In genomic region chr7:98558128-98558921, GRCm38 (mm10) we compare ENCODE assay signal across 13 mouse cellular contexts.
DNase-seq lines count a peak whose midpoint lies in the region; ATAC-seq lines count a peak whose summit lies in the region.
"Had no signal": no experiment of that assay in that cellular context is flagged by ENCODE, and none has a peak within 500 bp of the region (broad histone marks: within the 10 kb centered on the region; RNA-seq: fewer than 3 reads in every experiment).

No protein-coding gene starts in this region.

- no peak overlapping the region for H3K4me2 ChIP-seq in kidney, embryonic 14.5 days (replicated peaks; ENCODE audit: low read depth, low read length)
- H3K4me2 ChIP-seq in stomach, embryonic 14.5 days (replicated peaks; ENCODE audit: low read depth, low read length) = no peak overlapping the region
- H3K4me2 ChIP-seq: forebrain, embryonic 12.5 days; heart, embryonic 13.5 days had no signal

- no peak overlapping the region for H3K27ac ChIP-seq in kidney, embryonic 14.5 days (ENCODE audit: low read depth, low read length)
- H3K27ac ChIP-seq in stomach, embryonic 14.5 days (ENCODE audit: low read length) = peak overlapping the region; percentile 55; the same call in 1 of the 2 replicates
- H3K27ac ChIP-seq: forebrain, embryonic 12.5 days; heart, embryonic 13.5 days had no signal

- intact Hi-C loops in heart, postnatal 10 days (cut with DNase I) = no loop called here

- H3K9me3 ChIP-seq in kidney, embryonic 14.5 days (ENCODE audit: control insufficient read depth, low read length) = no peaks in the 10 kb centered on the region
- H3K9me3 ChIP-seq in stomach, embryonic 14.5 days (ENCODE audit: control insufficient read depth, low read depth, low read length) = no peaks in the 10 kb centered on the region
- H3K9me3 ChIP-seq: forebrain, embryonic 12.5 days; heart, embryonic 13.5 days had no signal

- H3K36me3 ChIP-seq in kidney, embryonic 14.5 days (ENCODE audit: control insufficient read depth, insufficient read depth, low read length) = no peaks in the 10 kb centered on the region
- no peaks in the 10 kb centered on the region for H3K36me3 ChIP-seq in stomach, embryonic 14.5 days (ENCODE audit: control insufficient read depth, insufficient read depth, low read length)
- H3K36me3 ChIP-seq: forebrain, embryonic 12.5 days; heart, embryonic 13.5 days had no signal

- no peak overlapping the region for H3K9ac ChIP-seq in kidney, embryonic 14.5 days (ENCODE audit: low read depth, low read length)
- no peak overlapping the region for H3K9ac ChIP-seq in stomach, embryonic 14.5 days (replicated peaks; ENCODE audit: low read depth, low read length)
- H3K9ac ChIP-seq: forebrain, embryonic 12.5 days; heart, embryonic 13.5 days had no signal

- ATAC-seq in kidney, embryonic 14.5 days (ENCODE audit: low FRiP score, low TSS enrichment) = peak; percentile 15; the same call in 1 of the 2 replicates
- ATAC-seq in stomach, embryonic 14.5 days (ENCODE audit: insufficient number of reproducible peaks, insufficient read depth, low FRiP score, low read depth) = peak; percentile 62; the same call in 1 of the 2 replicates

- no peaks in the 10 kb centered on the region for H3K4me1 ChIP-seq in kidney, embryonic 14.5 days (ENCODE audit: control insufficient read depth, insufficient read depth, low read length)
- H3K4me1 ChIP-seq in stomach, embryonic 14.5 days (ENCODE audit: control insufficient read depth, insufficient read depth, low read length) = peaks cover 5% of the 10 kb centered on the region; the same call in 1 of the 2 replicates
- H3K4me1 ChIP-seq: forebrain, embryonic 12.5 days had no signal

- WGBS in kidney, embryonic 14.5 days = 71% methylated on average over 9 of the region's 9 CpGs
- WGBS in stomach, embryonic 14.5 days = 48% methylated on average over 9 of the region's 9 CpGs

- H3K4me3 ChIP-seq in kidney, embryonic 14.5 days (ENCODE audit: low read length) = no peak overlapping the region
- no peak overlapping the region for H3K4me3 ChIP-seq in stomach, embryonic 14.5 days (ENCODE audit: low read depth, low read length)
- H3K4me3 ChIP-seq: forebrain, embryonic 12.5 days; heart, embryonic 13.5 days had no signal

- no peaks in the 10 kb centered on the region for H3K27me3 ChIP-seq in kidney, embryonic 14.5 days (ENCODE audit: control insufficient read depth, insufficient read depth, low read length)
- H3K27me3 ChIP-seq in stomach, embryonic 14.5 days (ENCODE audit: control insufficient read depth, insufficient read depth, low read length) = no peaks in the 10 kb centered on the region
- H3K27me3 ChIP-seq: heart, embryonic 13.5 days had no signal

- DNase-seq in kidney, adult 9 months = no peak
- DNase-seq in NIH3T3 (ENCODE audit: low read depth) = peak; percentile 72
- DNase-seq in heart, postnatal 10 days = peak; percentile 81 to 83
- DNase-seq in ovary, adult 18-20 months (ENCODE audit: low spot score) = no peak
- DNase-seq in spleen, postnatal 36 days (ENCODE audit: low spot score in 2 of 2) = no peak
- DNase-seq in cerebellum, adult 9-10 months = no peak
- DNase-seq: adrenal gland, postnatal 25 days; cerebellum, postnatal 10 days; layer of hippocampus, adult 9-11 months had no signal

Comparison
In these comparisons a context has a peak if more than half of its experiments do, and no peak if none do; other contexts are left out.
1. DNase-seq: peak in NIH3T3 (single experiment) and heart, postnatal 10 days (2 of 2); none in kidney, adult 9 months (single experiment), ovary, adult 18-20 months (single experiment), spleen, postnatal 36 days (0 of 2) and cerebellum, adult 9-10 months (single experiment).